Mouse (Mus musculus) cerebellum, adult (tissue): ENCODE results near the gene Pla2g4e.
A peak's percentile ranks its signal among the peaks of the same experiment; 100 is the strongest.
"Not testable (repeated sequence)": the region's sequence is repeated elsewhere in the genome, so short reads cannot be mapped to it uniquely, and the experiment has no call there.

Experiments used
- ATAC-seq: cut with Nextera tagmentation; 2 replicates; pipeline ENCODE4 v1.9.2; 2017; ENCODE audit warnings: mild to moderate bottlenecking, moderate library complexity, mixed read lengths; ENCODE audit not compliant: insufficient number of reproducible peaks, low FRiP score, low TSS enrichment

Pla2g4e gene

GRCm38 (mm10) chr2:120238733-120239132 is 6.4 kb downstream of the Pla2g4e start:
- not testable (repeated sequence) for ATAC-seq

GRCm38 (mm10) chr2:120237784-120238183 is 7.4 kb downstream of the Pla2g4e start:
- ATAC-seq: no peak

GRCm38 (mm10) chr2:120235947-120236640 is 9.0 kb downstream of the Pla2g4e start:
- no peak for ATAC-seq

- ATAC-seq: no peak
Measured at GRCm38 (mm10) chr2:120235381-120235780, 9.8 kb downstream of the Pla2g4e start.

GRCm38 (mm10) chr2:120231642-120232041 is 13.5 kb downstream of the Pla2g4e start:
- no peak for ATAC-seq

- no peak for ATAC-seq
Measured at GRCm38 (mm10) chr2:120214600-120214999, 30.5 kb downstream of the Pla2g4e start.

GRCm38 (mm10) chr2:120211448-120211847 is 33.7 kb downstream of the Pla2g4e start:
- ATAC-seq: no peak

GRCm38 (mm10) chr2:120207926-120208325 is 37.2 kb downstream of the Pla2g4e start:
- no peak for ATAC-seq

GRCm38 (mm10) chr2:120207028-120207427 is 38.1 kb downstream of the Pla2g4e start:
- ATAC-seq: no peak

- ATAC-seq: no peak
Measured at GRCm38 (mm10) chr2:120203742-120204141, 41.4 kb downstream of the Pla2g4e start.

GRCm38 (mm10) chr2:120200077-120200476 is 45.1 kb downstream of the Pla2g4e start:
- peak; percentile 61; the same call in 1 of the 2 replicates for ATAC-seq

GRCm38 (mm10) chr2:120188174-120188573 is 57.0 kb downstream of the Pla2g4e start:
- ATAC-seq: no peak

- ATAC-seq: no peak
Measured at GRCm38 (mm10) chr2:120187583-120187982, 57.6 kb downstream of the Pla2g4e start.

GRCm38 (mm10) chr2:120185527-120186276 is 59.4 kb downstream of the Pla2g4e start:
- ATAC-seq: 0 out of 2 replicates have a peak, but pooled peaks have one; percentile 61

- ATAC-seq: no peak
Measured at GRCm38 (mm10) chr2:120178936-120179335, 66.2 kb downstream of the Pla2g4e start.

GRCm38 (mm10) chr2:120173718-120174117 is 71.4 kb downstream of the Pla2g4e start:
- 0 out of 2 replicates have a peak, but pooled peaks have one; percentile 26 for ATAC-seq

- no peak for ATAC-seq
Measured at GRCm38 (mm10) chr2:120171362-120171761, 73.8 kb downstream of the Pla2g4e start.

- no peak for ATAC-seq
Measured at GRCm38 (mm10) chr2:120170726-120171125, 74.4 kb downstream of the Pla2g4e start.

GRCm38 (mm10) chr2:120169382-120169781 is 75.8 kb downstream of the Pla2g4e start:
- ATAC-seq: no peak

- no peak for ATAC-seq
Measured at GRCm38 (mm10) chr2:120167763-120168162, 77.4 kb downstream of the Pla2g4e start.

GRCm38 (mm10) chr2:120165474-120165873 is 79.7 kb downstream of the Pla2g4e start:
- no peak for ATAC-seq

GRCm38 (mm10) chr2:120159434-120159833 is 85.7 kb downstream of the Pla2g4e start:
- ATAC-seq: no peak
